Mouse (Mus musculus): Measurements from ENCODE around the gene Gvin1.

DNA sequence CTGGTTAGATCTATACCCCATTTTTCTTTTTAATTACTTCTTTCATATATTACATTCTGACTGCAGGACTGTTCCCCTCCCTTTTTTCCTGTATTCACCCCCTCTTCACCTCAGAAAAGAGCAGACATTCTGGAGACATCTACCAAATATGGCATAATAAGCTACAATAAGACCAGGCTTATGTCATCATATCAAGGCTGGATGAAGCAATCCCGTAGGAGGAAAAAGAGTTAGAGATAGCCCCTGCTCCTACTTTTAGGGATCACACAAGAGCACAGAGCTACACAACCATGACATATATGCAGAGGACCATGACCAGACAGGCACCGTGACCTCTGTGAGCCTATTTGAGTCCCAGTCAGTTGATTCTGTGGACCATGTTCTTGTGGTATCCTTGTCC is 33.8 kb upstream of the Gvin1 start:
- TF ChIP-seq EP300 (IDR thresholded peaks at IDR 0.05; ENCODE audit: low read depth) (no peak), CTCF (IDR thresholded peaks at IDR 0.05; ENCODE audit: low read depth) (no peak)

Measured in heart, postnatal 0 days (tissue).